Mouse (Mus musculus): Measurements from ENCODE around the gene Pbx3. TPM values are rescaled to one million over a fixed set of nuclear protein-coding genes. Genes with fewer than 3 reads are reported as not detected.

Pbx3 gene
- total and polyA plus RNA-seq, 2 experiments from 2014 or later = 62.3 to 105 TPM

DNA sequence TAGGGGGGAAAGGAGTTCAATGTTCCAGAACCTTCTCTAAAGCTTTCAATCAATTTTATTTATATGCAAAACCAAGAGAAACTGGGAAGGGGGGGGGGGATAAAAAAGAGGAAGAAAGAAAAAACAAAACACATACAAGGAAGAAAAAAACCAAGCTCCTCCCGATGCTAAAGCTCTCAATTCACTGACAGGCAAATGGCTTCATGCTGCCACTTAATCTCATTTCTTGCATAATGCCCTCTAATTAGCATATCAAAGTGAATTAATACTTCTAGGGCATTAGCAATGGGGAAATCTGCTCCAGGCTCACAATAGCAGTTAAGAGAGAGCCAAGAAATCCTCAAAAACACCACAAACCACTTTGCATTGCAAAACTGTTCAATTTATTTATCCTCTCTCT lies 9.3 kb downstream of the Pbx3 start:
- Histone ChIP-seq H3K27ac (ENCODE audit: low read depth, low read length) (no peak overlapping the region), H3K4me3 (ENCODE audit: low read depth, low read length) (no peak overlapping the region), H3K4me2 (ENCODE audit: low read depth, low read length, poor library complexity, severe bottlenecking) (peak overlapping the region; percentile 26; the same call in 1 of the 2 replicates), H3K36me3 (ENCODE audit: insufficient read depth, low read length) (no peaks in the 10 kb centered on the region), H3K9me3 (ENCODE audit: low read length) (no peaks in the 10 kb centered on the region), H3K9ac (replicated peaks; ENCODE audit: low read length, poor library complexity, severe bottlenecking) (no peak overlapping the region), H3K27me3 (ENCODE audit: insufficient read depth, low read length) (no peaks in the 10 kb centered on the region), H3K4me1 (ENCODE audit: insufficient read depth, low read length) (peaks cover 5% of the 10 kb centered on the region; the same call in 1 of the 2 replicates)
- TF ChIP-seq CTCF (IDR thresholded peaks at IDR 0.05) = no peak
- DNase-seq (ENCODE audit: low spot score) (peak; percentile 65), ATAC-seq (ENCODE audit: low FRiP score) (no peak)
- WGBS = 7% methylated on average over 1 of the region's 1 CpGs

GRCm38 (mm10) chr2:34355801-34356211 lies 17.1 kb downstream of the Pbx3 start:
- Histone ChIP-seq H3K4me3 (ENCODE audit: low read depth, low read length) (no peak overlapping the region), H3K9ac (replicated peaks; ENCODE audit: low read length, poor library complexity, severe bottlenecking) (peak overlapping the region; percentile 46; the same call in 1 of the 2 replicates), H3K4me2 (ENCODE audit: low read depth, low read length, poor library complexity, severe bottlenecking) (no peak overlapping the region), H3K4me1 (ENCODE audit: insufficient read depth, low read length) (peaks cover 9% of the 10 kb centered on the region), H3K36me3 (ENCODE audit: insufficient read depth, low read length) (no peaks in the 10 kb centered on the region), H3K27ac (ENCODE audit: low read depth, low read length) (peak overlapping the region; percentile 47; the same call in 1 of the 2 replicates), H3K9me3 (ENCODE audit: low read length) (no peaks in the 10 kb centered on the region), H3K27me3 (ENCODE audit: insufficient read depth, low read length) (no peaks in the 10 kb centered on the region)
- ATAC-seq (ENCODE audit: low FRiP score) (no peak), DNase-seq (ENCODE audit: low spot score) (no peak)
- TF ChIP-seq CTCF (IDR thresholded peaks at IDR 0.05) = no peak
- 35% methylated on average over 7 of the region's 7 CpGs for WGBS

DNA sequence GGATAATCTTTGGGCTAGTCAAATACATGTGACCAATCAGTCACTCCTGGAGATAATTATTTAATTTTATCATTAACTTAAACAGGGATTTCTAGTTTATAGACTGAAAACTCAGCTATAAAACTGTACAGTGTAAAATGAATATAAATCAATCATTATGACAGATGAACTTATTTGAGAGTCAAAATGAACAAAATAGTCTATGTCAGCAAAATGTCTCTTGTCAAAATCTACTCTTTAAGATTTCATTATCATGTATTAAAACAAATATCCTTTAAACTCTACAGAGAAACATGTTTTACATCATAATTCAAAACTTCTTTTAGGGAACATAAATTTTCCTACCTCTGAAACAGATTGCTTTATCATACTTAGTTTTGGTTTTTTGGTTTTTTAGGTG lies 20.9 kb downstream of the Pbx3 start:
- Histone ChIP-seq H3K9me3 (ENCODE audit: low read length) (no peaks in the 10 kb centered on the region), H3K9ac (replicated peaks; ENCODE audit: low read length, poor library complexity, severe bottlenecking) (no peak overlapping the region), H3K4me1 (ENCODE audit: insufficient read depth, low read length) (peaks cover 4% of the 10 kb centered on the region; the same call in 1 of the 2 replicates), H3K27ac (ENCODE audit: low read depth, low read length) (no peak overlapping the region), H3K36me3 (ENCODE audit: insufficient read depth, low read length) (no peaks in the 10 kb centered on the region), H3K4me3 (ENCODE audit: low read depth, low read length) (no peak overlapping the region), H3K4me2 (ENCODE audit: low read depth, low read length, poor library complexity, severe bottlenecking) (no peak overlapping the region), H3K27me3 (ENCODE audit: insufficient read depth, low read length) (no peaks in the 10 kb centered on the region)
- no peak for TF ChIP-seq CTCF (IDR thresholded peaks at IDR 0.05)
- ATAC-seq (ENCODE audit: low FRiP score) = no peak
- DNase-seq (ENCODE audit: low spot score) = no peak

DNA sequence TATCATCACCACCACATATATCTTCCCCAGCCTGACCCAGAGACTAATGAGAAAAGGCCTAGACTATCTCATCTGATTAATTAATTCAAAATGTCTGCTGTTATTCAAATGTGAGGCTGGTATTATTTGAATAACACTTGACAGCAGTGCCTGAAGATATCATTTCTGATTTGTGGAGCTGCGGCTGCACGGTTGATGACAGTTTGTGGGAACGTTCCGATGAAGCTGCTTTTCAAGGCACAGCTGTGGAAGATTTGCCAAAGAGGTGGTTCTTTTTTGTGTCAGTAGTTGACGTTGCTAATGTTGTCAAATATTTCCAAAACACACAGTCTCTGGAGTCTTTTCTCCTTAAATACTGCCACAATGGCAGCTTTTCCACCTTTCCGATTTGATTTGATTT lies 25.8 kb downstream of the Pbx3 start:
- H3K4me1 ChIP-seq (ENCODE audit: insufficient read depth, low read length) = no peaks in the 10 kb centered on the region
- ATAC-seq (ENCODE audit: low FRiP score) = no peak

GRCm38 (mm10) chr2:34298664-34299063 lies 74.3 kb downstream of the Pbx3 start:
- H3K4me1 ChIP-seq (ENCODE audit: insufficient read depth, low read length) = no peaks in the 10 kb centered on the region
- TF ChIP-seq CTCF (IDR thresholded peaks at IDR 0.05) = no peak
- no peak overlapping the region for H3K9ac ChIP-seq (replicated peaks; ENCODE audit: low read length, poor library complexity, severe bottlenecking)
- no peak for ATAC-seq (ENCODE audit: low FRiP score)
- no peak overlapping the region for H3K4me2 ChIP-seq (ENCODE audit: low read depth, low read length, poor library complexity, severe bottlenecking)
- no peak overlapping the region for H3K27ac ChIP-seq (ENCODE audit: low read depth, low read length)
- no peak for DNase-seq (ENCODE audit: low spot score)
- no peaks in the 10 kb centered on the region for H3K27me3 ChIP-seq (ENCODE audit: insufficient read depth, low read length)
- no peak overlapping the region for H3K4me3 ChIP-seq (ENCODE audit: low read depth, low read length)
- H3K9me3 ChIP-seq (ENCODE audit: low read length) = no peaks in the 10 kb centered on the region
- 74% methylated on average over 1 of the region's 1 CpGs for WGBS
- H3K36me3 ChIP-seq (ENCODE audit: insufficient read depth, low read length) = no peaks in the 10 kb centered on the region

More for the DNA sequence above, 25.8 kb downstream of the Pbx3 start:
- no peaks in the 10 kb centered on the region for H3K27me3 ChIP-seq (ENCODE audit: insufficient read depth, low read length)
- H3K9ac ChIP-seq (replicated peaks; ENCODE audit: low read length, poor library complexity, severe bottlenecking) = no peak overlapping the region
- no peaks in the 10 kb centered on the region for H3K36me3 ChIP-seq (ENCODE audit: insufficient read depth, low read length)
- WGBS = 27% methylated on average over 6 of the region's 6 CpGs
- no peak for DNase-seq (ENCODE audit: low spot score)
- no peaks in the 10 kb centered on the region for H3K9me3 ChIP-seq (ENCODE audit: low read length)
- H3K27ac ChIP-seq (ENCODE audit: low read depth, low read length) = peak overlapping the region; percentile 38
- no peak for TF ChIP-seq CTCF (IDR thresholded peaks at IDR 0.05)
- H3K4me2 ChIP-seq (ENCODE audit: low read depth, low read length, poor library complexity, severe bottlenecking) = no peak overlapping the region
- no peak overlapping the region for H3K4me3 ChIP-seq (ENCODE audit: low read depth, low read length)

GRCm38 (mm10) chr2:34298202-34298601 lies 74.7 kb downstream of the Pbx3 start:
- Histone ChIP-seq H3K27ac (ENCODE audit: low read depth, low read length) (no peak overlapping the region), H3K4me1 (ENCODE audit: insufficient read depth, low read length) (no peaks in the 10 kb centered on the region), H3K4me3 (ENCODE audit: low read depth, low read length) (no peak overlapping the region), H3K9ac (replicated peaks; ENCODE audit: low read length, poor library complexity, severe bottlenecking) (no peak overlapping the region), H3K27me3 (ENCODE audit: insufficient read depth, low read length) (no peaks in the 10 kb centered on the region), H3K4me2 (ENCODE audit: low read depth, low read length, poor library complexity, severe bottlenecking) (no peak overlapping the region), H3K36me3 (ENCODE audit: insufficient read depth, low read length) (no peaks in the 10 kb centered on the region), H3K9me3 (ENCODE audit: low read length) (no peaks in the 10 kb centered on the region)
- TF ChIP-seq CTCF (IDR thresholded peaks at IDR 0.05) = no peak
- no peak for DNase-seq (ENCODE audit: low spot score)
- ATAC-seq (ENCODE audit: low FRiP score) = no peak
- over 99% methylated on average over 3 of the region's 3 CpGs for WGBS
